In genomic region chr1:35535470-35535869, GRCm38 (mm10) we compare ENCODE assay signal across 25 mouse cellular contexts.
A peak's percentile ranks its signal among the peaks of the same experiment; 100 is the strongest.
DNase-seq lines count a peak whose midpoint lies in the region; ATAC-seq and TF ChIP-seq lines count a peak whose summit lies in the region.
"Had no signal": no experiment of that assay in that cellular context is flagged by ENCODE, and none has a peak within 500 bp of the region (broad histone marks: within the 10 kb centered on the region; RNA-seq: fewer than 3 reads in every experiment).

No protein-coding gene starts in this region.

- H3K4me3 ChIP-seq in left cerebral cortex, adult 2 months = no peak overlapping the region
- H3K4me3 ChIP-seq: forebrain, embryonic 10.5 days; forebrain, embryonic 13.5 days; gastrocnemius, adult 2 months; heart, embryonic 12.5 days; heart, embryonic 15.5 days had no signal

- ATAC-seq in frontal cortex, adult (ENCODE audit: low TSS enrichment) = peak; percentile 94
- ATAC-seq: activated CD4-positive, CD25-positive, alpha-beta regulatory T cell, adult 4 months; forebrain, embryonic 13.5 days; forebrain, embryonic 16.5 days; hindbrain, postnatal 0 days; inflammation-experienced regulatory T-cells, adult 6 months had no signal

- DNase-seq in frontal cortex, postnatal 10 days (ENCODE audit: low spot score in 2 of 2) = no peak
- no peak for DNase-seq in left cerebral cortex, adult 2 months (ENCODE audit: extremely low spot score in 1 of 2, low spot score in 2 of 2)
- no peak for DNase-seq in left cerebral cortex, postnatal 10 days (ENCODE audit: extremely low spot score in 1 of 2, low spot score in 2 of 2)
- DNase-seq in right cerebral cortex, postnatal 36 days (ENCODE audit: low spot score in 2 of 2) = peak; percentile 12 to 31
- no peak for DNase-seq in right cerebral cortex, postnatal 25 days
- DNase-seq: adrenal gland, adult 8-10 months; adrenal gland, postnatal 25 days; cerebellum, adult 18-20 months; cerebellum, adult 9-10 months; cerebellum, postnatal 14 days; gastrocnemius, adult 2 months; gastrocnemius, postnatal 14 days; heart, adult 18-20 months; heart, postnatal 10 days; heart, postnatal 36 days had no signal

- no peak for TF ChIP-seq CTCF in left cerebral cortex, adult 2 months (IDR thresholded peaks at IDR 0.05)

- peak overlapping the region; percentile 67 for H3K27ac ChIP-seq in left cerebral cortex, adult 2 months
- H3K27ac ChIP-seq: forebrain, embryonic 10.5 days; forebrain, embryonic 13.5 days; gastrocnemius, adult 2 months; heart, embryonic 15.5 days; hindbrain, embryonic 14.5 days; hindbrain, postnatal 0 days had no signal

- intact Hi-C loops in left cerebral cortex, adult 2 months (cut with DNase I) = no loop called here
- intact Hi-C loops in left cerebral cortex, postnatal 10 days (cut with DNase I) = no loop called here

Comparison
In these comparisons a context has a peak if more than half of its experiments do, and no peak if none do; other contexts are left out.
1. DNase-seq: peak in right cerebral cortex, postnatal 36 days (2 of 2); none in frontal cortex, postnatal 10 days (0 of 2), left cerebral cortex, adult 2 months (0 of 2), left cerebral cortex, postnatal 10 days (0 of 2) and right cerebral cortex, postnatal 25 days (single experiment).